Mouse (Mus musculus) midbrain, embryonic 10.5 days (tissue): ENCODE measurements around the gene Mip. TPM values are rescaled to one million over a fixed set of nuclear protein-coding genes. Genes with fewer than 3 reads are reported as not detected.
"Not testable (repeated sequence)": the region's sequence is repeated elsewhere in the genome, so short reads cannot be mapped to it uniquely, and the experiment has no call there.

Source experiments
- DNase-seq: peaks from one replicate; pipeline ENCODE4 v3.0.0-alpha.2; 2017; ENCODE audit warnings: low spot score
- H3K27ac ChIP-seq: fragments of 300-500 bp; sonication (generic); replicated peaks from 2 replicates; pipeline ENCODE4 v1.5.1; 2016; ENCODE audit warnings: mild to moderate bottlenecking
- H3K27me3 ChIP-seq: fragments of 300-500 bp; sonication (generic); 2 replicates; pipeline ENCODE4 v1.6.1; 2016; ENCODE audit warnings: low read depth, mild to moderate bottlenecking; ENCODE audit not compliant: poor library complexity, severe bottlenecking
- H3K36me3 ChIP-seq: fragments of 300-500 bp; sonication (generic); 2 replicates; pipeline ENCODE4 v1.6.1; 2016; ENCODE audit warnings: mild to moderate bottlenecking, moderate library complexity
- H3K4me1 ChIP-seq: fragments of 300-500 bp; sonication (generic); 2 replicates; pipeline ENCODE4 v1.6.1; 2016
- H3K4me3 ChIP-seq: fragments of 300-500 bp; sonication (generic); 2 replicates; pipeline ENCODE4 v1.5.1; 2016; ENCODE audit warnings: mild to moderate bottlenecking, moderate library complexity
- H3K9me3 ChIP-seq: fragments of 300-500 bp; sonication (generic); replicated peaks from 2 replicates; pipeline ENCODE4 v1.6.1; 2016; ENCODE audit warnings: mild to moderate bottlenecking
- WGBS: fragments of 180-500 bp; shearing (Covaris S2); methylation state at CpG from one replicate; pipeline ENCODE4 v1.1.7; 2016; 5-methylcytosine and 5-hydroxymethylcytosine counted together
- polyA plus RNA-seq: library from polyadenylated mRNA; unstranded; fragments of >200 nt; fragmentation: Nextera tagmentation; extraction: Ambion mirVana; gene quantifications from 2 replicates; pipeline ENCODE4 v1.2.1, GENCODE M21; 2016

Gene Mip
- polyA plus RNA-seq = 0.21 TPM in 1 of 2 replicates, not detected in the other

- H3K27ac ChIP-seq = peak within 1 kb of the TSS; percentile 57
- DNase-seq = no peak
- H3K4me3 ChIP-seq = no peak within 1 kb of the TSS
- no peaks in the 10 kb centered on the region for H3K27me3 ChIP-seq
- H3K36me3 ChIP-seq = no peaks in the 10 kb centered on the region
- 30% methylated on average over 4 of the region's 4 CpGs for WGBS
- no peaks in the 10 kb centered on the region for H3K9me3 ChIP-seq
- peaks cover 30% of the 10 kb centered on the region for H3K4me1 ChIP-seq
Measured at GRCm38 (mm10) chr10:128225538-128225937, at the start of gene Mip. Mip (plus strand) TSS chr10:128225838.

- peak overlapping the region; percentile 74 for H3K4me3 ChIP-seq
- 0% methylated on average over 17 of the region's 17 CpGs for WGBS
- peak; percentile 84 for DNase-seq
Measured at GRCm38 (mm10) chr10:128175996-128176755, 49.5 kb upstream of the Mip start.

GRCm38 (mm10) chr10:128177316-128177715, 48.3 kb upstream of the Mip start:
- no peak for DNase-seq
- H3K4me1 ChIP-seq = peaks cover 38% of the 10 kb centered on the region
- H3K27me3 ChIP-seq = no peaks in the 10 kb centered on the region
- no peaks in the 10 kb centered on the region for H3K9me3 ChIP-seq
- WGBS = 88% methylated on average over 4 of the region's 4 CpGs
- H3K36me3 ChIP-seq = no peaks in the 10 kb centered on the region
- no peak overlapping the region for H3K4me3 ChIP-seq
- H3K27ac ChIP-seq = no peak overlapping the region

More at GRCm38 (mm10) chr10:128175996-128176755, 49.5 kb upstream of the Mip start:
- Histone ChIP-seq H3K27ac (peak overlapping the region; percentile 85), H3K9me3 (no peaks in the 10 kb centered on the region), H3K27me3 (no peaks in the 10 kb centered on the region), H3K36me3 (no peaks in the 10 kb centered on the region), H3K4me1 (peaks cover 38% of the 10 kb centered on the region)

- Histone ChIP-seq H3K9me3 (no peaks in the 10 kb centered on the region), H3K36me3 (no peaks in the 10 kb centered on the region), H3K27ac (peak within 1 kb of the TSS; percentile 46; the same call in 1 of the 2 replicates), H3K4me3 (peak within 1 kb of the TSS; percentile 24; the same call in 1 of the 2 replicates), H3K4me1 (peaks cover 23% of the 10 kb centered on the region), H3K27me3 (no peaks in the 10 kb centered on the region)
- DNase-seq = no peak
- WGBS = 4% methylated on average over 6 of the region's 6 CpGs
Measured at GRCm38 (mm10) chr10:128179989-128180388, 45.6 kb upstream of the Mip start, which contains the start of gene Rbms2. Rbms2 (minus strand) TSS chr10:128180297.

- peaks cover 8% of the 10 kb centered on the region for H3K4me1 ChIP-seq
- H3K36me3 ChIP-seq = no peaks in the 10 kb centered on the region
- H3K27me3 ChIP-seq = no peaks in the 10 kb centered on the region
- no peak overlapping the region for H3K4me3 ChIP-seq
- 92% methylated on average over 2 of the region's 2 CpGs for WGBS
- DNase-seq = no peak
- H3K9me3 ChIP-seq = no peaks in the 10 kb centered on the region
- H3K27ac ChIP-seq = no peak overlapping the region
Measured at GRCm38 (mm10) chr10:128184296-128184695, 41.3 kb upstream of the Mip start.

GRCm38 (mm10) chr10:128185277-128185940, 40.2 kb upstream of the Mip start:
- Histone ChIP-seq H3K4me3 (no peak overlapping the region), H3K27me3 (no peaks in the 10 kb centered on the region), H3K27ac (no peak overlapping the region), H3K36me3 (no peaks in the 10 kb centered on the region), H3K4me1 (no peaks in the 10 kb centered on the region), H3K9me3 (no peaks in the 10 kb centered on the region)
- WGBS = 82% methylated on average over 6 of the region's 6 CpGs
- DNase-seq = no peak

GRCm38 (mm10) chr10:128185959-128186358, 39.7 kb upstream of the Mip start:
- no peak overlapping the region for H3K4me3 ChIP-seq
- no peaks in the 10 kb centered on the region for H3K27me3 ChIP-seq
- WGBS = 66% methylated on average over 2 of the region's 2 CpGs
- H3K36me3 ChIP-seq = no peaks in the 10 kb centered on the region
- no peaks in the 10 kb centered on the region for H3K9me3 ChIP-seq
- DNase-seq = peak; percentile 88
- no peaks in the 10 kb centered on the region for H3K4me1 ChIP-seq
- H3K27ac ChIP-seq = no peak overlapping the region

GRCm38 (mm10) chr10:128187181-128187605, 38.4 kb upstream of the Mip start:
- no peaks in the 10 kb centered on the region for H3K9me3 ChIP-seq
- no peak for DNase-seq
- H3K4me3 ChIP-seq = no peak overlapping the region
- H3K36me3 ChIP-seq = no peaks in the 10 kb centered on the region
- no peak overlapping the region for H3K27ac ChIP-seq
- H3K27me3 ChIP-seq = no peaks in the 10 kb centered on the region
- no peaks in the 10 kb centered on the region for H3K4me1 ChIP-seq
- 66% methylated on average over 5 of the region's 5 CpGs for WGBS

GRCm38 (mm10) chr10:128188242-128188877, 37.3 kb upstream of the Mip start:
- peaks cover 6% of the 10 kb centered on the region for H3K27me3 ChIP-seq
- H3K9me3 ChIP-seq = no peaks in the 10 kb centered on the region
- H3K4me3 ChIP-seq = no peak overlapping the region
- DNase-seq = peak; percentile 60
- H3K36me3 ChIP-seq = no peaks in the 10 kb centered on the region
- no peaks in the 10 kb centered on the region for H3K4me1 ChIP-seq
- 50% methylated on average over 2 of the region's 2 CpGs for WGBS
- no peak overlapping the region for H3K27ac ChIP-seq

- 88% methylated on average over 2 of the region's 2 CpGs for WGBS
- Histone ChIP-seq H3K9me3 (no peaks in the 10 kb centered on the region), H3K27me3 (peaks cover 31% of the 10 kb centered on the region), H3K4me3 (no peak overlapping the region), H3K4me1 (peaks cover 18% of the 10 kb centered on the region), H3K36me3 (no peaks in the 10 kb centered on the region), H3K27ac (no peak overlapping the region)
- DNase-seq = no peak
Measured at GRCm38 (mm10) chr10:128191472-128191871, 34.2 kb upstream of the Mip start.

- not testable (repeated sequence) for DNase-seq, H3K36me3 ChIP-seq, H3K27ac ChIP-seq, H3K9me3 ChIP-seq, H3K4me3 ChIP-seq
- H3K27me3 ChIP-seq = peaks cover 38% of the 10 kb centered on the region
- 92% methylated on average over 3 of the region's 3 CpGs for WGBS
- peaks cover 18% of the 10 kb centered on the region for H3K4me1 ChIP-seq
Measured at GRCm38 (mm10) chr10:128192030-128192766, 33.4 kb upstream of the Mip start.

GRCm38 (mm10) chr10:128193113-128193512, 32.5 kb upstream of the Mip start:
- no peak for DNase-seq
- H3K27ac ChIP-seq = no peak overlapping the region
- no peaks in the 10 kb centered on the region for H3K36me3 ChIP-seq
- no peaks in the 10 kb centered on the region for H3K9me3 ChIP-seq
- H3K4me1 ChIP-seq = peaks cover 18% of the 10 kb centered on the region
- H3K27me3 ChIP-seq = peaks cover 38% of the 10 kb centered on the region
- 91% methylated on average over 6 of the region's 6 CpGs for WGBS
- peak overlapping the region; percentile 85; the same call in 1 of the 2 replicates for H3K4me3 ChIP-seq
